Mouse (Mus musculus) MEL (cell line): ENCODE measurements at regions not wholly inside any gene's neighbourhood (a gene's known extent, or its start where the extent isn't known, plus 50 kb on each side); places are given as distances from the start of the nearest gene placed in this dataset.

Experiments used
- DNase-seq: peaks from one replicate; pipeline ENCODE4 v3.0.0; 2011; ENCODE audit warnings: low read depth, low spot score
- H3K27ac ChIP-seq: 2 replicates; pipeline ENCODE4 v1.5.1; 2012; ENCODE audit warnings: low read depth, mild to moderate bottlenecking, control low read depth, low read length, moderate library complexity; ENCODE audit not compliant: control insufficient read depth
- H3K27me3 ChIP-seq, 2 experiments: fragments of 150-350 bp in 1 of 2; sonication (generic) in 1 of 2; 2 replicates each; pipeline ENCODE4 v1.6.1; 2012; ENCODE audit warnings: low read length in 2 of 2, mild to moderate bottlenecking in 2 of 2, improper control_type of control experiment in 1 of 2, moderate library complexity in 1 of 2; ENCODE audit not compliant: insufficient read depth in 2 of 2, control insufficient read depth in 1 of 2
- H3K36me3 ChIP-seq, 2 experiments: 2 replicates each; pipeline ENCODE4 v1.6.1; 2012 to 2014; ENCODE audit warnings: low read length in 2 of 2, improper control_type of control experiment in 1 of 2, inconsistent platforms in 1 of 2, mild to moderate bottlenecking in 1 of 2; ENCODE audit not compliant: insufficient read depth in 2 of 2, control insufficient read depth in 1 of 2
- H3K4me1 ChIP-seq, 2 experiments: fragments of 150-350 bp in 1 of 2; sonication (generic) in 1 of 2; 2 replicates each; pipeline ENCODE4 v1.6.1; 2012; ENCODE audit warnings: low read length in 2 of 2, improper control_type of control experiment in 1 of 2, mild to moderate bottlenecking in 1 of 2; ENCODE audit not compliant: insufficient read depth in 2 of 2, control insufficient read depth in 1 of 2
- H3K4me3 ChIP-seq, 2 experiments: fragments of 150-350 bp in 1 of 2; sonication (generic) in 1 of 2; 2 replicates each; pipeline ENCODE4 v1.5.1; 2012; ENCODE audit warnings: low read depth in 2 of 2, low read length in 2 of 2, mild to moderate bottlenecking in 2 of 2, moderate library complexity in 2 of 2, control low read depth in 1 of 2, improper control_type of control experiment in 1 of 2; ENCODE audit not compliant: control insufficient read depth in 1 of 2, insufficient read depth in 1 of 2
- H3K79me2 ChIP-seq: 2 replicates; pipeline ENCODE4 v1.6.1; 2012; ENCODE audit warnings: mild to moderate bottlenecking, low read length, moderate library complexity; ENCODE audit not compliant: control insufficient read depth, poor library complexity, insufficient read depth
- H3K9ac ChIP-seq: 2 replicates; pipeline ENCODE4 v1.6.1; 2012; ENCODE audit warnings: low read depth, mild to moderate bottlenecking, control low read depth, low read length, moderate library complexity; ENCODE audit not compliant: control insufficient read depth, poor library complexity, severe bottlenecking
- H3K9me3 ChIP-seq: fragments of 150-350 bp; sonication (generic); replicated peaks from 2 replicates; pipeline ENCODE4 v1.6.1; 2012; ENCODE audit warnings: mild to moderate bottlenecking, low read length, improper control_type of control experiment, moderate library complexity; ENCODE audit not compliant: insufficient read depth
- E2F4 ChIP-seq: IDR thresholded peaks from 2 replicates; pipeline ENCODE4 v1.6.1; 2011; ENCODE audit warnings: low read depth, low read length, improper control_type of control experiment, borderline replicate concordance
- ELF1 ChIP-seq: IDR thresholded peaks from 2 replicates; pipeline ENCODE4 v1.6.1; 2014; ENCODE audit warnings: low read depth, mild to moderate bottlenecking, inconsistent platforms, low read length, improper control_type of control experiment, moderate library complexity
- GABPA ChIP-seq: IDR thresholded peaks from 2 replicates; pipeline ENCODE4 v1.6.1; 2012; ENCODE audit warnings: low read depth, mild to moderate bottlenecking, inconsistent platforms, low read length, improper control_type of control experiment, moderate library complexity
- HCFC1 ChIP-seq: IDR thresholded peaks from 2 replicates; pipeline ENCODE4 v1.6.1; 2012; ENCODE audit warnings: low read depth, mild to moderate bottlenecking, inconsistent platforms, low read length, improper control_type of control experiment, moderate library complexity
- KAT2A ChIP-seq: conservative IDR thresholded peaks from 2 replicates; pipeline ENCODE4 v1.6.1; 2012; ENCODE audit warnings: low read depth, low read length, improper control_type of control experiment, inconsistent platforms
- MAZ ChIP-seq: IDR thresholded peaks from 2 replicates; pipeline ENCODE4 v1.6.1; 2012; ENCODE audit warnings: low read depth, mild to moderate bottlenecking, inconsistent platforms, low read length, improper control_type of control experiment
- MXI1 ChIP-seq: IDR thresholded peaks from 2 replicates; pipeline ENCODE4 v1.6.1; 2011; ENCODE audit warnings: mild to moderate bottlenecking, low read depth, low read length, improper control_type of control experiment
- NRF1 ChIP-seq: IDR thresholded peaks from 2 replicates; pipeline ENCODE4 v1.6.1; 2014; ENCODE audit warnings: low read depth, mild to moderate bottlenecking, inconsistent platforms, low read length, improper control_type of control experiment, moderate library complexity; ENCODE audit not compliant: poor library complexity, insufficient read depth, severe bottlenecking
- POLR2A ChIP-seq, 2 experiments: IDR thresholded peaks; 2 replicates each; pipeline ENCODE4 v1.6.1; 2011 to 2012; ENCODE audit warnings: low read length in 2 of 2, mild to moderate bottlenecking in 2 of 2, control low read depth in 1 of 2, improper control_type of control experiment in 1 of 2, low read depth in 1 of 2, moderate library complexity in 1 of 2; ENCODE audit not compliant: control insufficient read depth in 1 of 2, insufficient read depth in 1 of 2, poor library complexity in 1 of 2
- POLR2AphosphoS2 ChIP-seq: IDR thresholded peaks from 2 replicates; pipeline ENCODE4 v1.6.1; 2011; ENCODE audit warnings: low read length, improper control_type of control experiment
- POLR2AphosphoS5 ChIP-seq: IDR thresholded peaks from 2 replicates; pipeline ENCODE4 v1.6.1; 2012; ENCODE audit warnings: low read depth, borderline replicate concordance, mild to moderate bottlenecking, inconsistent platforms, low read length, moderate library complexity, mixed read lengths
- RAD21 ChIP-seq: IDR thresholded peaks from 2 replicates; pipeline ENCODE4 v1.6.1; 2011; ENCODE audit warnings: mild to moderate bottlenecking, low read depth, low read length, improper control_type of control experiment
- TAL1 ChIP-seq: IDR thresholded peaks from 2 replicates; pipeline ENCODE4 v1.6.1; 2012; ENCODE audit warnings: mild to moderate bottlenecking, inconsistent platforms, low read length, moderate library complexity, mixed read lengths
- TBP ChIP-seq: IDR thresholded peaks from 2 replicates; pipeline ENCODE4 v1.8.0; 2011; ENCODE audit warnings: low read depth, low read length, improper control_type of control experiment
- ZMIZ1 ChIP-seq: IDR thresholded peaks from 2 replicates; pipeline ENCODE4 v1.6.1; 2012; ENCODE audit warnings: low read depth, mild to moderate bottlenecking, inconsistent platforms, low read length, improper control_type of control experiment, moderate library complexity

DNA sequence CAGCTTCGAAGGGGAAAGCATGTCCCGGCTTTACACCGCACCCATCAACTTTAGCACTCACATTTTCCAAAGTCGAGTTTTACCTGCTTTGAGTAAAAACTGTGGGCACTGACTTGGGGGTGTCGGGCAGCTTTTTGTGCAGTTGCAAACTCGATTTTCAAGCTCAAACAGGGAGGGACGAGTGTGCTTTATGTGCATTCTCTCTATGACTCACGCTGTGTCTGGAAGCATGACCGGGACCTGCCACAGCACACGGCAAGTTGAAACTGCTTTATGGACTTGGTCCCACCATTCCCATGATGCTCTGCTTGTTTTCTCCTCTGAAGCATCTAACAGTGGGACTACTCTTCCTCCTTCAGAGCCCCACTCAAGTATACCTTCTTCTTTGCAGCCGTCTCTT, 174.8 kb downstream of the Sox2 start:
- no peak for TF ChIP-seq TAL1
- Histone ChIP-seq H3K79me2 (no peaks in the 10 kb centered on the region), H3K4me1 (no peaks in the 10 kb centered on the region), H3K9me3 (no peaks in the 10 kb centered on the region), H3K27me3 (no peaks in the 10 kb centered on the region), H3K36me3 (no peaks in the 10 kb centered on the region), H3K4me3 (no peak overlapping the region), H3K9ac (no peak overlapping the region), H3K27ac (no peak overlapping the region)
- DNase-seq, result no peak

DNA sequence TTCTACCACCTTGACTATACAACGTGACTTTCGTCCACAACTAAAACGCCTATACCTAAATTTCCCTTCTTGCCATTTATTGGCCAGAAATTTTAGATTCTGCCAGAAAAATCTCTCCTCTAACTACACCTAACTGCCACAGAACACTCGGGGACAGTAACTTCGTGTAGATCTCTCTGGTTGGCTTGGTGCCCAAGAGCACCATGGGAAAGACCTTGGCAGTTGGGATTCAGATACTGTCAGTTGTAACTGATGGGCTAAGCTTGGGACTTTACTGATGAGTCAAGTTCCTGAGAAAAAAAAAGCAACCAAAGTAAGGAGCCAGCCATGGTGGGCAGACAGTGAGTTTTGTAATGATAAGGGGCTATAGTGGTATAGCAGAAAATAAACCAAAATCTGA, 176.2 kb downstream of the Sox2 start:
- Histone ChIP-seq H3K27ac (no peak overlapping the region), H3K9me3 (no peaks in the 10 kb centered on the region), H3K4me1 (no peaks in the 10 kb centered on the region), H3K36me3 (no peaks in the 10 kb centered on the region), H3K9ac (no peak overlapping the region), H3K27me3 (no peaks in the 10 kb centered on the region), H3K79me2 (no peaks in the 10 kb centered on the region), H3K4me3 (no peak overlapping the region)
- DNase-seq, result no peak
- TF ChIP-seq POLR2A (IDR thresholded peaks at IDR 0.05; ENCODE audit: control insufficient read depth in 1 of 2, insufficient read depth in 1 of 2, low read depth in 1 of 2, low read length in 2 of 2, poor library complexity in 1 of 2) (no peak), E2F4 (no peak), ZMIZ1 (no peak), HCFC1 (no peak), POLR2AphosphoS2 (no peak), ELF1 (no peak)

DNA sequence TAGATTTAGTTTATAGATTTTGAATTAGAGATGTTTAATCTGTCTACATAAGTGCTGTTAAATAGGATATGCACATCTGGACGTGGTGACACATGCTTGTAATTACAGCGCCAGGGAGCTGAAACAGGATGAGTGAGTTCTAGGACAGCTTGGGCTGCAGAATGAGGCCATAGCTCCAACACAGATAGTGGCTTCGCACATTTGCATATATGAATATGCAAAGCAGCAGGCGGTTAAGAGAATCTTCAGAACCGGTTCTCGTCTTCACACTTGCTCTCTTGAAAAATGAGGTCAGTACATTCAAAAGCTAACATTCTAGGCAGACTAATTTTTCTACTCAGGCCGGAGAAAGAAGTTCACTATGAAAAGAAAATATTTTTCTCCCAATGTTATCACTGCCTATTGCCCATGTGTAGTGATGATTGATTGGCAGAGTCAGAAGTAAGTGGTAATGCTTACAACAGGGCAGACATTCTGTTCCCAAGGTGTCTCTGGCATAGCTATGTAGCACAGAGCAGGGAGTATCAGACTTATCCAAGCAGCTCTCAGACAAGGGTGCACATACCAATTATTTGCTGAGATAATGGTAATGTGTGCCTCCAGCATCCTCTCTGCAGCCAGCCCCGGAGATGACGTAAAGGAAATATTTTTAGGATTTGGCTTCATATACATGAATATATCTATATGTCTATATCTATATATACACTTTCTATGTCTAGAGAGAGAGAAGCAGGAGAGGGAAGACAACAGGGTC, 178.4 kb downstream of the Sox2 start:
- Histone ChIP-seq H3K27me3 (no peaks in the 10 kb centered on the region), H3K27ac (no peak overlapping the region), H3K4me1 (no peaks in the 10 kb centered on the region), H3K4me3 (no peak overlapping the region), H3K9me3 (no peaks in the 10 kb centered on the region), H3K36me3 (no peaks in the 10 kb centered on the region), H3K9ac (no peak overlapping the region), H3K79me2 (no peaks in the 10 kb centered on the region)
- no peak for DNase-seq
- TF ChIP-seq KAT2A, result no peak
- no peak for TF ChIP-seq GABPA
- no peak for TF ChIP-seq NRF1
- no peak for TF ChIP-seq MXI1
- TF ChIP-seq RAD21, result no peak
- TF ChIP-seq TBP, result no peak
- no peak for TF ChIP-seq MAZ
- TF ChIP-seq POLR2AphosphoS5, result no peak
